Mouse (Mus musculus) bone marrow macrophage, adult 2 months (primary cell): ENCODE results near the gene Synrg. TPM values are rescaled to one million over a fixed set of nuclear protein-coding genes. Genes with fewer than 3 reads are reported as not detected.

Experiments
- H3K27ac ChIP-seq: 2 replicates; pipeline ENCODE4 v1.5.1; 2012; ENCODE audit warnings: low read depth, low read length; ENCODE audit not compliant: insufficient read depth
- H3K4me1 ChIP-seq: 2 replicates; pipeline ENCODE4 v1.6.1; 2012; ENCODE audit warnings: low read length; ENCODE audit not compliant: control insufficient read depth, insufficient read depth
- H3K4me3 ChIP-seq: 2 replicates; pipeline ENCODE4 v1.5.1; 2012; ENCODE audit warnings: mild to moderate bottlenecking, low read length, moderate library complexity; ENCODE audit not compliant: insufficient read depth
- CTCF ChIP-seq: IDR thresholded peaks from 2 replicates; pipeline ENCODE4 v1.5.1; 2012; ENCODE audit warnings: low read depth, mild to moderate bottlenecking, low read length, moderate library complexity
- POLR2A ChIP-seq: IDR thresholded peaks from 2 replicates; pipeline ENCODE4 v1.6.1; 2012; ENCODE audit warnings: mild to moderate bottlenecking, low read depth, low read length, borderline replicate concordance
- polyA plus RNA-seq: library from polyadenylated mRNA; stranded (reverse); fragments of >200 nt; gene quantifications from 2 replicates; pipeline ENCODE4 v1.2.4, GENCODE M21; 2012; ENCODE audit not compliant: missing spikeins, insufficient read depth, insufficient read length

Synrg gene
- polyA plus RNA-seq, 1 experiment: 26.9 TPM

DNA sequence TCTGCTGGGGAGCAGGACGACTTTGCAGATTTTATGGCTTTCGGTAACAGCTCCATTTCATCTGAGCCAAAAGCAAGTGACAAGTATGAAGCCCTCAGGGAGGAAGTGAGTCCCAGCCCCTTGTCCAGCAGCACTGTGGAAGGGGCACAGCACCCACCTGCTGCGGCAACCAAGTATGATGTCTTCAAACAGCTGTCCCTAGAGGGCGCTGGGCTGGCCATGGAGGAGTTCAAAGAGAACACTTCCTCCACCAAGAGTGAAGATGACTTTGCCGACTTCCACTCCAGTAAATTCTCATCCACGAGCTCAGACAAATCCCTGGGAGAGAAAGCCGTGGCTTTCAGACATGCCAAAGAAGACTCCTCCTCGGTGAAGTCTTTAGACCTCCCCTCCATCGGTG lies 44.8 kb downstream of the Synrg start:
- Histone ChIP-seq H3K27ac (no peak overlapping the region), H3K4me3 (no peak overlapping the region), H3K4me1 (no peaks in the 10 kb centered on the region)
- TF ChIP-seq CTCF (no peak), POLR2A (no peak)

GRCm38 (mm10) chr11:84010411-84010810 lies 46.2 kb downstream of the Synrg start:
- TF ChIP-seq POLR2A (no peak), CTCF (no peak)
- Histone ChIP-seq H3K4me1 (no peaks in the 10 kb centered on the region; the same call in 1 of the 2 replicates), H3K27ac (no peak overlapping the region), H3K4me3 (no peak overlapping the region)

- Histone ChIP-seq H3K27ac (no peak overlapping the region), H3K4me3 (no peak overlapping the region), H3K4me1 (no peaks in the 10 kb centered on the region; the same call in 1 of the 2 replicates)
- TF ChIP-seq POLR2A: no peak
- no peak for TF ChIP-seq CTCF
These were observed 46.8 kb downstream of the Synrg start for GRCm38 (mm10) chr11:84011050-84011449.

- TF ChIP-seq POLR2A (no peak), CTCF (no peak)
- no peaks in the 10 kb centered on the region; the same call in 1 of the 2 replicates for H3K4me1 ChIP-seq
- H3K27ac ChIP-seq: no peak overlapping the region
- H3K4me3 ChIP-seq: no peak overlapping the region
These were observed 47.3 kb downstream of the Synrg start for GRCm38 (mm10) chr11:84011576-84011975.

GRCm38 (mm10) chr11:84013105-84013504 lies 48.9 kb downstream of the Synrg start:
- H3K4me1 ChIP-seq: no peaks in the 10 kb centered on the region; the same call in 1 of the 2 replicates
- H3K4me3 ChIP-seq: no peak overlapping the region
- no peak for TF ChIP-seq POLR2A
- TF ChIP-seq CTCF: no peak
- no peak overlapping the region for H3K27ac ChIP-seq

- Histone ChIP-seq H3K4me3 (no peak overlapping the region), H3K27ac (no peak overlapping the region), H3K4me1 (no peaks in the 10 kb centered on the region; the same call in none of the 2 replicates)
These were observed 52.0 kb downstream of the Synrg start for GRCm38 (mm10) chr11:84016147-84016809.

GRCm38 (mm10) chr11:84016810-84017508 lies 52.7 kb downstream of the Synrg start:
- Histone ChIP-seq H3K4me1 (no peaks in the 10 kb centered on the region; the same call in none of the 2 replicates), H3K4me3 (no peak overlapping the region), H3K27ac (no peak overlapping the region)
- TF ChIP-seq POLR2A: no peak
- no peak for TF ChIP-seq CTCF

More at GRCm38 (mm10) chr11:84016147-84016809, 52.0 kb downstream of the Synrg start:
- TF ChIP-seq POLR2A (no peak), CTCF (no peak)

DNA sequence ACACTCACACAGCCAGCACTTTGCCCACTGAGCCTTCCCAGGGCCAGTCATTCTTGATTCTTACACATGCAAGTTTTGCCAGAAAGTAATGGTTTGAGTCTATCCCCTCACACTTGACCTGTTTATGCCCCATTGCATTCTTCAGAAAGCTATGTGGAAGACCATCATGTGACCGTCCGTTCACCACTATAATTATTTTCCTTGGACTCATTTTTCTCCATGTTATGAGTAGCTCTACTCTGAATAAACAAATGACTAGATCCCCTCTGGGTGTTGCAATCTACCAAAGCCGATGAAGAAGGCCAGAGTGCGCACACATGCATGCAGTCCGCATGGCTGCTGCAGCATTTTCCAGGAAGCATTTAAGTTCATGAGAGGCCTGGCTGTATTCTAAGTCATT lies 63.0 kb downstream of the Synrg start:
- TF ChIP-seq CTCF (no peak), POLR2A (no peak)
- no peak overlapping the region for H3K27ac ChIP-seq
- H3K4me1 ChIP-seq: no peaks in the 10 kb centered on the region
- no peak overlapping the region for H3K4me3 ChIP-seq

DNA sequence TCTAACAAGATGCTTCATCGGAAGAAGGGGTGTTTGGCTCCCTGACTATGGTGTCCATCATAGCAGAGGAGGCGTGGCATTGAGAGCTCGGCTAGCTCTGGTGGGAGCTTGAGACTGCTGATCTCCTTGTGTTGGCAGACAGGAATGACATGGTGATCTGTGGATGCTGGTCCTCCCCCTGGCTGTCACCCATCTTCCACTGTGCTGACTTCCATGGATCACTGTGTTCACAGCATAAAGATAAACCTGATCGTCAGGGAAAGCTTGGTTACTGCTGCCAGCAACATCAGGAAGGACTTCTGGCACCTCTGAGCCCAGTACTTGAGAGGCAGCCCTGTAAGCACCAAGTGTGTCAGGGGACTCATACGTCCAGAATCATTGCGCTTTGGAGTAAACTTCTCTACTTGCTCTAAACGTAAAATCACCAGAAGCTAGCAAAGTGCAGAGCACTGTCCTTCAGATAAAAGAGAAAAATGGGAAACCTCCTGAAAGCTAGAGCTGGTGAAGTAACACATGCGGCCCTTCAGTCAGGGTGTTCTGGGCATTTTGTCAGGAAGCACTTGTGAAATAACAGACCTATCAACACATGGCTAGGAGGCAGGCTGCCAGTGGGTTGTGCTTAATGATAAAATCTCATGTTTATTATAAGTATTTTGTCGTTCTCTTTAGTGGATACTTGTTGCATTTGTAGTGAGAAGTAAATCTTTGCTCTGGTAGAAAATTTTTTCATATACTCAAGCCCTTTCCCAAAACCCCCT lies 64.2 kb downstream of the Synrg start:
- no peak overlapping the region for H3K27ac ChIP-seq
- TF ChIP-seq CTCF (no peak), POLR2A (no peak)

GRCm38 (mm10) chr11:84031971-84032370 lies 67.7 kb downstream of the Synrg start:
- no peak overlapping the region for H3K4me3 ChIP-seq
- H3K27ac ChIP-seq: no peak overlapping the region
- peaks cover 3% of the 10 kb centered on the region; the same call in 1 of the 2 replicates for H3K4me1 ChIP-seq
- TF ChIP-seq CTCF (peak; percentile 71), POLR2A (no peak)

More for the DNA sequence above, 64.2 kb downstream of the Synrg start:
- peaks cover 3% of the 10 kb centered on the region; the same call in 1 of the 2 replicates for H3K4me1 ChIP-seq
- no peak overlapping the region for H3K4me3 ChIP-seq
